Mouse (Mus musculus): ENCODE measurements around the gene C9orf72. TPM values are rescaled to one million over a fixed set of nuclear protein-coding genes. Genes with fewer than 3 reads are reported as not detected.

The C9orf72 gene
- polyA plus RNA-seq, 1 experiment from 2014 or later: 14.3 TPM

DNA sequence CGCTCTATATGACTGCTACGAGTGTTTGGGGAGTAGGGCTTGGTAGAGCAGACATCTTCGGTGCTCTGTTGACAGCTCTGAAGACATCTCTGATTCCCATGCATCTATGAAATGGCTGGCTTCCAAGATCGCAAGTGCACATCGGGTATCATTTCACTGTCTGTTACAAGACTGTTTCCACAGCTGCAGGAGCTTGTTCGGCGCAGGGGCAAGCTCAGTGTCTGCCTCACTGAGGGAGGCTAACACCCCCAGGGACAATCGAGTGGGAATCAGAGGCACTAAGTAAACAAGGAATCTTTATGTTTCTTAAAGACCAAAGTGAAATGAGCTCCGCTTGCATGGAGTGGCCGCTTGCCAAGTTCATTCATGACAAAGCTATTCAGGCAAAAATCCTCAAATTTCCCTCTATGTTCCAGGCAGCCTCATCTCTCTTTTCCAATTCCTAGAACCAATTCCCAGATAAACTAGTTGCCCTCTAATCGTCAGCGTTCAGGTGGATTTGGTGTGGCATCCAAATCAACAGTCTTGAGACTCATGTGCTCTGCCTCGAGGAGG is 56.3 kb downstream of the C9orf72 start:
- DNase-seq (ENCODE audit: extremely low spot score, low spot score): no peak
- no peaks in the 10 kb centered on the region for H3K36me3 ChIP-seq (replicated peaks)
- no peaks in the 10 kb centered on the region for H3K27me3 ChIP-seq (ENCODE audit: poor library complexity, severe bottlenecking)
- WGBS: 91% methylated on average over 13 of the region's 13 CpGs
- H3K4me1 ChIP-seq: no peaks in the 10 kb centered on the region
- no peak overlapping the region for H3K4me3 ChIP-seq
- no peak overlapping the region for H3K27ac ChIP-seq
- no peaks in the 10 kb centered on the region for H3K9me3 ChIP-seq

DNA sequence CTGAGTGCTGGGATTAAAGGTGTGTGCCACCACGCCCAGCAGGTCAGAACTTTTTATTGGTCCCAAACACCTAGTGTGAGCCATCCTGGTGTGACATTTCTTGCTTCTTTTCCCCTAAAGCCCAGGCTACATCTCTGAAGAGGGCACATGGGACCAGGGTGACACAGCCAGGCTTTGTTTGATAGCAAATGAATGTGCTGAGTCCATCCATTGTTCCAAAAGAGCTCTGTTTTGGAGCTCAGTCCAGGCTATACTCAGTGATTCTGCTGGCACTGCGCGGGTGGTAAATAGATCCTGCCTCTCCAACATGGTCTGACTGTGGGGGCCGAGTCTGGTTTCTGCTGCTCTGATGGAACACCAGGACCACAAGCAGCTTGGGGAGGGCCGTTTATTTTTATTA is 58.1 kb downstream of the C9orf72 start:
- DNase-seq (ENCODE audit: extremely low spot score, low spot score): no peak
- Histone ChIP-seq H3K4me3 (no peak overlapping the region), H3K27me3 (ENCODE audit: poor library complexity, severe bottlenecking) (no peaks in the 10 kb centered on the region), H3K9me3 (no peaks in the 10 kb centered on the region), H3K4me1 (no peaks in the 10 kb centered on the region), H3K27ac (no peak overlapping the region), H3K36me3 (replicated peaks) (no peaks in the 10 kb centered on the region)
- WGBS: 89% methylated on average over 5 of the region's 5 CpGs

DNA sequence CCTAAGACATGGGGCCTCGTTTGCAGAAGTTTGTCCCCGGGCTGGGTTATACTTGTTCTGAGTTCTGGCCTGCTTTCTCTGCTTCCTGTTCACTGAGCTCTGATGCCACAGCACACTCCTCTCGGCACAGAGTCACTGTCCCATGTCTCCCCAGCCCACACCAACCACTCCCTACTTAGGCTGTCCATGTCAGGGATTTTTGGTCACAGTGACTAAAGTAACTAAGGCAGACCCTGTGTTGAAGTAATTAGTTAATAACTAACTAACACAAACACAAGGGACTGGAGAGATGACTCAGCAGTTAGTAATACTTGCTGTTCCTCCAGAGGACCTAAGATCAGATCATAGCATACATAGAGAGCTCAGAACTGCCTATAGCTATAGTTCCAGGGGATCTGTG is 60.0 kb downstream of the C9orf72 start:
- Histone ChIP-seq H3K27ac (no peak overlapping the region), H3K36me3 (replicated peaks) (no peaks in the 10 kb centered on the region), H3K27me3 (ENCODE audit: poor library complexity, severe bottlenecking) (no peaks in the 10 kb centered on the region), H3K4me3 (no peak overlapping the region), H3K9me3 (no peaks in the 10 kb centered on the region), H3K4me1 (no peaks in the 10 kb centered on the region)
- no peak for DNase-seq (ENCODE audit: extremely low spot score, low spot score)
- WGBS: 88% methylated on average over 3 of the region's 3 CpGs

DNA sequence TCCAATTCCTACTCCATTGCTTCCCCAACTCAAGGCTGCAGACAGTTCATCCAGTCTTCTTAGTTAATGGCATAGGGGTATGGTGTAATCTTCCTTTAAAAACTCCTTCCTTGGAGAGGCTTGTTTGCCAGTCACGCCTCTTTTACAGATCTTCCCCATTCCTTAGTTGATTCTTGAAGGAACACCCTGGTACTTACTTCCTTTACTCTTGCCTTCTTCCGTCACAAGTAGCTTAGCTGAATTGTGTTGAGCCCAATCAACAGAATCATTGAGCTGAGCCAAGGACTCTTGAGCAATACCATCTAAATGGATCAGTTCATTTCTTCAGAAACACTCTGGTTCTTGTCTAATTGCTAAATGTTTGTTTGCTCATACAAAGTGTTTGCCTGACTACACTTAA is 60.7 kb downstream of the C9orf72 start:
- Histone ChIP-seq H3K27ac (no peak overlapping the region), H3K9me3 (no peaks in the 10 kb centered on the region), H3K4me1 (no peaks in the 10 kb centered on the region), H3K4me3 (no peak overlapping the region), H3K36me3 (replicated peaks) (no peaks in the 10 kb centered on the region), H3K27me3 (ENCODE audit: poor library complexity, severe bottlenecking) (no peaks in the 10 kb centered on the region)
- WGBS: 88% methylated on average over 2 of the region's 2 CpGs
- no peak for DNase-seq (ENCODE audit: extremely low spot score, low spot score)

- H3K4me1 ChIP-seq: peaks cover 37% of the 10 kb centered on the region
- 0 out of 2 replicates have a peak overlapping the region, but pooled peaks have one; percentile 73 for H3K4me3 ChIP-seq
- H3K27me3 ChIP-seq (ENCODE audit: poor library complexity, severe bottlenecking): peaks cover 15% of the 10 kb centered on the region
- DNase-seq (ENCODE audit: extremely low spot score, low spot score): no peak
- no peaks in the 10 kb centered on the region for H3K9me3 ChIP-seq
- H3K36me3 ChIP-seq (replicated peaks): no peaks in the 10 kb centered on the region
- no peak overlapping the region for H3K27ac ChIP-seq
- WGBS: 68% methylated on average over 11 of the region's 11 CpGs
These were observed 68.2 kb downstream of the C9orf72 start for GRCm38 (mm10) chr4:35157815-35158214.

- DNase-seq (ENCODE audit: extremely low spot score, low spot score): peak; percentile 88
- peaks cover 15% of the 10 kb centered on the region for H3K27me3 ChIP-seq (ENCODE audit: poor library complexity, severe bottlenecking)
- H3K9me3 ChIP-seq: no peaks in the 10 kb centered on the region
- H3K4me1 ChIP-seq: peaks cover 37% of the 10 kb centered on the region
- H3K4me3 ChIP-seq: peak within 1 kb of the TSS; percentile 73
- WGBS: under 1% methylated on average over 50 of the region's 50 CpGs
- no peaks in the 10 kb centered on the region for H3K36me3 ChIP-seq (replicated peaks)
- H3K27ac ChIP-seq: peak within 1 kb of the TSS; percentile 92
These were observed 69.0 kb downstream of the C9orf72 start, which contains the start of gene Mob3b for GRCm38 (mm10) chr4:35156751-35157611. Gene Mob3b (minus strand): TSS chr4:35157484.

GRCm38 (mm10) chr4:35156149-35156611 is 69.8 kb downstream of the C9orf72 start:
- peaks cover 37% of the 10 kb centered on the region for H3K4me1 ChIP-seq
- H3K27me3 ChIP-seq (ENCODE audit: poor library complexity, severe bottlenecking): peaks cover 15% of the 10 kb centered on the region
- under 1% methylated on average over 26 of the region's 26 CpGs for WGBS
- peak; percentile 81 for DNase-seq (ENCODE audit: extremely low spot score, low spot score)
- peak overlapping the region; percentile 73 for H3K4me3 ChIP-seq
- no peaks in the 10 kb centered on the region for H3K36me3 ChIP-seq (replicated peaks)
- no peaks in the 10 kb centered on the region for H3K9me3 ChIP-seq
- H3K27ac ChIP-seq: peak overlapping the region; percentile 92

DNA sequence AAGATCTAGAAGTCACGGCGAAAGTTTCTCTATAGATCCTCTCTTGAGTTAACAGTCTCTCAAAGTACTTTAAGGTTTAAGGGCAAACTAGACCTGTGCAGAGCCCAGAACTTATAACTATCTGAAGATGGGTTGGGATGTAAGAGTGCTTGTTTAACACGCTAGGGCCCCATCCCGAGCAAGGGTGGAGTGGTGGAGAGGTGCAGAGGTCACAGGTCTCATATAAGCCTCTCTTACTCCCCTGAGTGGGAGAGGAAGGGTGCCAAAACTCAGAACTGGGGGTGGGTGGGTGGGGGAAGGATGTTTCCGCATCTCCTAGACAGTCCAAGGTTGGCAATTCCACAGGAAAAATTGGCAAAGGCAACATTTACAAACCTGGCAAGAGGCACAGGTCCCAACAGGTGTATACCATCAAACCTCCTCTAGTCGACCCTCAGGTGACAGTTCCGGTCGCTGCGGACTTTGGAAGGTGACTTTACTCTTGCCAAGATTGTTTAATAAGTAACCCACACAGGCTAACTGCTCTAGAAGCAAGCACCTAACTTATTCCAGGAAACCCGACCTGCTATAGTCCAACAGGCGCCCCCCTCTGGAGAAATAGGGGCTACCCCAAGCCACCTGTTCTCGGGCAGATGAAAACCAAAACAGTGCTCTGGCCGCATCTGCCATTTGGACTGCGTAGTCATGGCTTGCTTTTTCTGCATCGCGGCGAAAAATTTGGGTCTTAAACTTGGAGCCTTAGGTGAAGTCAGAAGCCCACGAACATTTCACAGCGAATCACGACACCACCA is 70.6 kb downstream of the C9orf72 start:
- H3K36me3 ChIP-seq (replicated peaks): no peaks in the 10 kb centered on the region
- peak; percentile 40 for DNase-seq (ENCODE audit: extremely low spot score, low spot score)
- 26% methylated on average over 20 of the region's 20 CpGs for WGBS
- peaks cover 15% of the 10 kb centered on the region for H3K27me3 ChIP-seq (ENCODE audit: poor library complexity, severe bottlenecking)
- peak overlapping the region; percentile 92 for H3K27ac ChIP-seq
- H3K4me3 ChIP-seq: peak overlapping the region; percentile 73
- H3K4me1 ChIP-seq: peaks cover 37% of the 10 kb centered on the region
- H3K9me3 ChIP-seq: no peaks in the 10 kb centered on the region

DNA sequence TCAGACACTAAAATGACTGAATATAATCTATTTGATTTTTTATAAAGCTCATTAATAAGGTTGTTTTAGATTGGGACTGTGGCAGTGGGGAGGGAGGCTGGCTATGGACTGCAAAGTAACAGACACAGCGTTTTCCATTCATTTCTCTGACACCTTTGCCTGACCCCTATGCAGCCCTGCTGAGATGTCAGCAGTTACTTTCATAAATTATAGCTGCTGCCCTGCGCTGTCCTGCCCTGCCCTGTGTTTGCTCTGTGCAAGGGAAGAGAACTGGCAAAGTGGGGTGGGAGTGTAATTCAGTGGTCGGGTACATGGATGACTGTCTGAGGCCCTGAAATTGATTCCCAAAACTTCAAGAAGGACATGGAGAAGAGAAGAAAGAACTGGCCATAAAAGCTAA is 71.9 kb downstream of the C9orf72 start:
- WGBS: 53% methylated on average over 3 of the region's 3 CpGs
- H3K4me1 ChIP-seq: peaks cover 37% of the 10 kb centered on the region

DNA sequence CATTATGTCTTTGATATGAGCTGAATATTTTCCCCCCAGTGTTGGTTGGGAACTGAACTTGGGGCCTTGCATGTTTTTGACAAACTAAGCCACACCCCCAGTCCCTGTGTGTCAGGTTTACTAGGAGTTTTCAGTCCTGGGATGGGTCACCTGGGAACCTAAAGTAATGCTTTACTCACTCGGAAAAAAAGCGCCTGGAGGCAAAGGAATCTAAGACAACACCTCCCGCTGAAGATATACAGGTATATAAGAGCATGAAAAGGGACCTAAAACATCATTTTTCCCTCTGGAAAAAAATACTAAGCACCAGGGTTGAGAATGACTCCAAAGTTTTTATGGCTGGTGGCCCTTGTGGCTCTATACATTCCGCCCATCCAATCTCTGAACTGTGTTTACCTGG is 74.2 kb downstream of the C9orf72 start, which contains the start of gene Ifnk:
TSS of gene Ifnk (plus strand) at position 301 of the 400 bp plus-strand sequence.
- no peaks in the 10 kb centered on the region for H3K36me3 ChIP-seq (replicated peaks)
- no peaks in the 10 kb centered on the region for H3K9me3 ChIP-seq
- no peak for DNase-seq (ENCODE audit: extremely low spot score, low spot score)
- 80% methylated on average over 4 of the region's 4 CpGs for WGBS
- H3K4me1 ChIP-seq: peaks cover 28% of the 10 kb centered on the region
- H3K27me3 ChIP-seq (ENCODE audit: poor library complexity, severe bottlenecking): peaks cover 2% of the 10 kb centered on the region; the same call in 1 of the 2 replicates
- H3K27ac ChIP-seq: no peak within 1 kb of the TSS
- no peak within 1 kb of the TSS for H3K4me3 ChIP-seq

More for the DNA sequence above, 71.9 kb downstream of the C9orf72 start:
- DNase-seq (ENCODE audit: extremely low spot score, low spot score): no peak
- Histone ChIP-seq H3K27me3 (ENCODE audit: poor library complexity, severe bottlenecking) (peaks cover 15% of the 10 kb centered on the region), H3K27ac (no peak overlapping the region), H3K4me3 (no peak overlapping the region), H3K9me3 (no peaks in the 10 kb centered on the region), H3K36me3 (replicated peaks) (no peaks in the 10 kb centered on the region)

- Histone ChIP-seq H3K27me3 (ENCODE audit: poor library complexity, severe bottlenecking) (peaks cover 2% of the 10 kb centered on the region; the same call in 1 of the 2 replicates), H3K4me3 (no peak overlapping the region), H3K36me3 (replicated peaks) (no peaks in the 10 kb centered on the region), H3K27ac (no peak overlapping the region), H3K9me3 (no peaks in the 10 kb centered on the region), H3K4me1 (peaks cover 19% of the 10 kb centered on the region)
- 88% methylated on average over 3 of the region's 3 CpGs for WGBS
- no peak for DNase-seq (ENCODE audit: extremely low spot score, low spot score)
These were observed 75.3 kb downstream of the C9orf72 start for GRCm38 (mm10) chr4:35150706-35151105.

DNA sequence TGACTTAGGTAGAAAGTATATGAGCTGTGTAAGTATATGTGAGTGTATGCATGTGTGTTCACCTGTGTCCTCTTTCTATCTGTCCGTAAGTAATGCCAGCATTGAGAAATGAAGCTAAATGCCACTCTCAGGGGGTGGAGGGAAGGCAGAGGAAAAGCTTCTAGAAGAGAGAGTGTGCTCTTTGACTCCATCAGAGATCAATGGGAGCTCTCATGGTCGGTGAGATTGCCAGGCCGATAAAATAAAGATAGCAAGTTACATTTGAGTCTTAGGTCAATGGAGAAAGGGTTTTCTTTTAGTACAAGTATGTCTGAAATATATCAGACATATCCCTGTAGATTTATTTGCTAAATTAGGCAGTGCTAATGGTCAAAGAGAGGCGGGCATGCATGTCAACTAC is 77.6 kb downstream of the C9orf72 start:
- H3K4me1 ChIP-seq: no peaks in the 10 kb centered on the region

More for the DNA sequence above, 77.6 kb downstream of the C9orf72 start:
- DNase-seq (ENCODE audit: extremely low spot score, low spot score): no peak
- Histone ChIP-seq H3K4me3 (no peak overlapping the region), H3K27me3 (ENCODE audit: poor library complexity, severe bottlenecking) (no peaks in the 10 kb centered on the region), H3K27ac (no peak overlapping the region), H3K9me3 (no peaks in the 10 kb centered on the region), H3K36me3 (replicated peaks) (no peaks in the 10 kb centered on the region)
- 91% methylated on average over 4 of the region's 4 CpGs for WGBS
